Mouse (Mus musculus) layer of hippocampus, postnatal 14 days (tissue): ENCODE results near the gene Gimap4. TPM values are rescaled to one million over a fixed set of nuclear protein-coding genes. Genes with fewer than 3 reads are reported as not detected.
A peak's percentile ranks its signal among the peaks of the same experiment; 100 is the strongest.
"Not testable (repeated sequence)": the region's sequence is repeated elsewhere in the genome, so short reads cannot be mapped to it uniquely, and the experiment has no call there.

Source experiments
- DNase-seq, 2 experiments: peaks; one replicate each; pipeline ENCODE4 v3.0.0; 2021 to 2022; ENCODE audit warnings: low spot score in 2 of 2, mixed read lengths in 1 of 2
- total RNA-seq, 2 experiments: library from RNA; stranded (reverse); gene quantifications; 2 replicates each; pipeline ENCODE4 v1.2.3; 2021

Gimap4 gene
- total RNA-seq, 2 experiments from 2014 or later = 0.21 to 0.30 TPM

DNA sequence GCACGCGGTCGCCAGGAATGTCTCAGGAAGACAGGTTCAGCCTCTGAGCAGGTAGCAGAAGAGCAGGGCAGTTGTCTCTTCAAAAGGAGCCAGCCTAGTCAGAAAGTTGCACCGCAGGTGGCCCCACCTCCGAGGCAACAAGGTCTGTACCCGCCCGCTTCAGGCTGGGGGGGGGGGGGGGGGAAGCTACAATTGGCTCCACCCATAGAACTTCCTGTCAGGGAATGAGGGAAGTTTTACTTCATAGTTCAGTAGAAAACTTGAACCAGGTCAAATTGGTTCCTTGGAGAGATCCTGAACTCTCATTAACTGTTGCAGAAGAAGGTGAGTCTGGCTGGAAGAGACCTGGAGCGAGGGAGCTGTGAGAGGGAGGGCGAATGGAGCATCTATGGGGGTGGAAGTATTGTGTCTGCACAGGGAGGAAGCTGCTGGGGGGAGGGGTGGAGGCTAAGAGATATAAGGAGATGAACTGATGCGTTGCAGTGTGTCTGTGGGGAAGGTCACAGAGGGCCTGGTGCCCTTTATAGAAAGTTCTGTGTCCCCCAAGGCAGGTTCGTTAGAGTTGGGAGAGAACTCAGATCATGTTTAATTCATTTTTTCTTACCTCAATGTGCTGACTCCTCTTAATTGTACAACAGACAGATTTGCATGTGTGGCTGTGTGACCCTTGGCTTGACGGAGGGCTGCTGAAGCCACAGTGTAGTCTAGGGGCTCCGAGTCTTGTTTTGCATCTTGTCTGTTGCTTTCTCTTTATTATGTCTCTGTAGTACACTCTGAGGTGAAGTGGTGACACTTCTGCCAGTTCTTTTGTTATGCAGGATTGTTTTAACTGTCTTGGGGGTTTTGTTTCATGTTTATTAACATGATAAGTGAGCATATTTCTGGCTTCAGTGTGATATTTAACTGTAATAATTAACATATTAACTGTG is 8.2 kb upstream of the Gimap4 start, which contains the start of gene Gimap9:
Gene Gimap9, plus strand, starts transcription at position 199 of the 929 bp plus-strand sequence.
- no peak for DNase-seq

DNA sequence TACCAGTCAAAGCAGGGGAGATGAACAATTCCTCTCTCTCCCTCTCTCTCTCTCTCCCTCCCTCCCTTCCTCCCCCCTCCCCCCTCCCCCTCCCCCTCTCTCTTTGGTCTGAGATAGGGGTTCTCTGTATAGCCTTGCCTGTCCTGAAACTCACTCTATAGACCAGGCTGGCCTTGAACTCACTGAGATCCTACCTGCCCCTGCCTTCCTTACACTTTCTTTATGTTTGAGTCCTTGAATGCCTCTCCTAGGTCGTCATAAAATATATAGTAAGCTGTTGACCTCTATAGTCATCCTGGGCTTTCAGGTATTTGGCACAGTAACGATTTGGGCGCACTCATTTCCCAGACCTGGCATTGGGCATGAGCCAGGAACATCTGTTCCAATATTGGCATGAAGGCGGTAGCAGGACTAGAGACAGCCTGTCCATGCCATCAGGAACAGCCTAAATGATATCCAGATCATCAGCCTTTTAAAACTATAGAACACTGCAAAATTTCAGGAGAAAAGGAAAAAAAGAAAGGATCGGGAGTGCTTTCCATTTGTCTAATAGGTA is 7.4 kb upstream of the Gimap4 start:
- DNase-seq = no peak

DNA sequence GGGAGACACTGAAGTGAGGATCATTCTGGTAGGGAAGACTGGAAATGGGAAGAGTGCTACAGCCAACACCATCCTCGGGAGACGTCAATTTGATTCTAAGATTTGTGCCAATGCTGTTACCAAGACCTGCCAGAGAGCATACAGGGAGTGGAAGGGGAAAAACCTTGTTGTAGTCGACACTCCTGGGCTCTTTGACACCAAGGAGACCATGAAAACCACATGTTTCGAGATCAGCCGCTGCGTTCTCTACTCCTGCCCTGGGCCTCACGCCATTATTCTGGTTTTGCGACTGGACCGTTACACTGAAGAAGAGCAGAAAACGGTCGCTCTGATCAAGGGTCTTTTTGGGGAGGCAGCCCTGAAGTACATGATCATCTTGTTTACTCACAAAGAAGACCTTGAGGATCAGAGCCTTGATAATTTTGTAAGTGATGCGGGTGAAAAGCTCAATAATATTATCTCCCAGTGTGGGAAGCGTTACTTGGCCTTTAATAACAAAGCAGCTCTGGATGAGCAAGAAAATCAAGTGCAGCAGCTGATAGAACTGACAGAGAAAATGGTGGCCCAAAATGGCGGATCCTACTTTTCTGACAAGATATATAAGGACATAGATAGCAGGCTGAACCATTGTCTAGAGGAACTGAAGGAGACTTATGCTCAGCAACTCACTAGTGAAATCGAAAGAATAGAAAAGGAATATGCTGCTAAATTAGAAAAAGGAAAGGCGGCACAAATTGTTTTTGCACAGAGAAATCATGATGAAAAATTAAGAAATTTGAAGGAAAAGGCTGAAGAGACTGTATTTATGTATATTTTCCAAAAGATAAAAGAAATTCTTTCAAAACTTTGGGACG is 6.6 kb upstream of the Gimap4 start:
- DNase-seq = no peak

DNA sequence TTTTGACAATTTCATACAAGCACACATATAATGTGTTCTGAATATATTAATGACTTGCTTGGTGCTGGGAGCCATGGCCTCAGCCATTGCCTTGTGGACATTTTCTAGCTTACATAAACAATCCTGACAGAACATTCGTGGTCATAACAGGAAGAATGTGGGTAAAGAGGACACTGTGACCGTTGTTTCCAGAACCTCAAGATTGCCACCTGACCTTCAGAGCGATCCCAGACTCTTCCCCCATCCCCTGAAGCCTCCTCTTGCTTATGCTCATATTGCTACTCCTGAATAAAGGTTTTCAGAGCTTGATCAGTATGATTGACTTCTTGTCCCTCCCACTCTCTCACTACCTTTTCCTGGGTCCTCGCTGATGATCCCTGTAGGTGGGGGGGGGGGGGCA is 6.0 kb upstream of the Gimap4 start:
- DNase-seq = no peak

DNA sequence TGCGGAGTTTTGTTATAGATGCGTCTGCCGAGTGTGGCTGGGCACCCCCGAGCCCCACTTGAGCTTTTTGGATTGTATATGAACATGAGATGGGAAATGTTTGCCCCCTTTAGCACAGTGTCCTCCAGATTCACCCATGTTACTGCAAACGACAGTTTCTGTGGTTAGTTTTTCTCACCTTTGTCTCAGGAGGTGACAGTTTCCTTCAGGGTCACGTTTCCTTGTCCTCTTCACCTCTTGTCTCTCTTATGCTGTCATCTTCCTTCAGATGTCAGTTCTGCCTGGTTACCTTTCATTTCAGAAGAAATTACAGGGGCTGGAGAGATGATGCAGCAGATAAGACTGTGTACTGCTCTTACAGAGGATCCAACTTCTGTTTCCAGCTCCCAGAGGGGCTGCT is 4.6 kb upstream of the Gimap4 start:
- no peak for DNase-seq

DNA sequence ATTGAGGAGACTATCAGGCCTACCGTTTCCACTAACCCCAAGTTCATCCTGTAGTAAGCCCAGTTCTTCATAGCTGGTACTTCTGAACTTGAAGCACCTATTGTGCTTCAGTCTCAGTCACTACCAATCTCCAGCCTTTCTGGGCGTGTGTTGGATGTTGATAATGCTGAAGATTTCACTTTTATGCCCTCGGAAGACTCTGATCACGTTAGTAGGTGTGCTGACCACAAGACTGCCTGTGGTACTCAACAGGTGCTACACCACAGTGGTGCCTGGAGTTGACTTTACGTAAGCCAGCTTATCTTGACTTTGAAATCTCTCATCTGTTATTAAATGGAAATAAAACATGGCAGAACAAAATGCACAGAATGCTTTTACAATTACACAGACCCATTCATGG is 3.9 kb upstream of the Gimap4 start:
- DNase-seq = no peak

DNA sequence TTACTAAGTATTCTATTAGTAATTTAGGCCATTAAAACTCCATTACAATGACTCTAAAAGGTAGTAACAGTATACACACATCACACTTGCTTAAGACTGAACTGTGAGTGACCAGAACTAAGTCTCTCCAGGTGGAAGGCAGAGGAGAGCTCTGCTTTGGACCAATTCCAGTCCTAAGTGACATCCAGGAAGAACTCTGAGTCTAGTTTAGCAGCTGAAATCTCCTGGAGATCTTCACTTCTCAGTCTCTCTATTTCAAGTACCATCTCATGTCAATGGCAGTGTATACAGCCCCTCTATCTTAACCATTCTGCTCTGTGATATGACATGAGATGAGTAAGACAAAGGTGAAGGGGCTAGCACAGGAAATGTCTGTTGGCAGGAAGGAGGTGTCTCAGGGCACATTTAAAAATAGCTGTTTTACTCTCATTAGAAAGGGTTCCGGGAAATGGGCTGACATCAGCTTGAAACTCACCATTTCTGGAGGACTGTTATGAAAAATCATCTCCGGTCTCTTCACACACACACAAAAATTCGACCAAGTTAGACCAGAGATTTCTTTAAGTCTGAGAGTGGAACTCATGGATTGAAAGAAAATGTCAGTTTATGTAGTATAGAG is 2.8 kb upstream of the Gimap4 start:
- DNase-seq = no peak

DNA sequence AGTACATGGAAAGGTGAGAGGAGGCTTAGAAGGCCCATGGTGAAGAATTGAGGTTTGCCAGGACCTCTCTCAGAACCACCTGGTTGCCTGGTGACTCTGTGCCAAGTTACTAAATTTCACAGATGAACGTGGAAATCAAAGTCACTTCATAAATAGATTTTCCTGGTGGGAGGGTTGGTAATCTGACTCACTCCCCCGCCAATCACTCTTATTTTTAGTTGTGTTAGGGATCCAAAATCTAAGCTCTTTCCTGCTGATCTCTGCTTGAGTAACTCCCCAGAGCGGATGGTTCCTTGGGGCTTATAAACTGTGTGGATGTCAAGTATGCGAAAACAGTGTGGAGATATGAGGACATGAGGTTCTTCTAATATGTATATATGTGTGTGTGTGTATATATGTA is 2.1 kb upstream of the Gimap4 start:
- peak in 1 of 2 experiments; percentile 16 for DNase-seq

DNA sequence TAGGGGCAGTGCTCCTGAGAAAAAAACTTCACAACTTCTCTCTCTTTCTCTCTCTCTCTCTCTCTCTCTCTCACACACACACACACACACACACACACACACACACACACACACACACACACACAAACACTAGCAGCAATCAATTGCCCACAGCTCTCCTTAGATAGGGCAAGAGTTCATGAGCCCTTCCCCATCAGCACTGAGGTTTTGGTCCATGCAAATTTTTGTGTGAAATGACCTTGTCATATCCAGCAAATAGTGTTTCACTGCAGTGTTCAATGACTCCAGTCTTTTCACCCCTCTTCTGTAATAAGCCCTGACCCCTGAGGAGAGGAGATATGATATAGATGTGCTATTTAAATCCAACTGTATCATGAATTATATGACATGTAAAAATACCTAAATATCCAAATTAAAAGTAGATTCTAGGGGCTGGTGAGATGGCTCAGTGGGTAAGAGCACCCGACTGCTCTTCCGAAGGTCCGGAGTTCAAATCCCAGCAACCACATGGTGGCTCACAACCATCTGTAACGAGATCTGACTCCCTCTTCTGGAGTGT is 1.0 kb upstream of the Gimap4 start:
- not testable (repeated sequence) for DNase-seq

DNA sequence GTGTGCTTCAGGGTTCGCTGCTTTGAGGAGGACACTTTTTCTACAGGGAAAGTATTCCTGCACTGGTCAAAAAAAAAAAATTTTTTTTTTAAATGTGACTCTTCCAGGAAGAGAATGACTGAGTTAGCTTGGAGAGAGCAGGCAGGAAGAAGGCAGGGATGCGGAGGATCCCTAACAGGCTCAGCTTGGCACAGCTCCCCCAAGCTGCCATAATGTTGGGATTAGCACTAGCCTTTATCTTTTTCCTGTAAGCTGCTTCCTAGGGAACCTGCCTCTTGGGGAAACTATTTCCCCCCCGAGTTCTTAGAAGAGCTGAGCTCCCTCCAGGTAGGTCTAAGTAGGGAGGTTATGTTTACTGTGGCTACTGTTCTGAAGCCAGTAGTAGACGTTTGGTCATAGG is 457 bp downstream of the Gimap4 start:
- DNase-seq = no peak

DNA sequence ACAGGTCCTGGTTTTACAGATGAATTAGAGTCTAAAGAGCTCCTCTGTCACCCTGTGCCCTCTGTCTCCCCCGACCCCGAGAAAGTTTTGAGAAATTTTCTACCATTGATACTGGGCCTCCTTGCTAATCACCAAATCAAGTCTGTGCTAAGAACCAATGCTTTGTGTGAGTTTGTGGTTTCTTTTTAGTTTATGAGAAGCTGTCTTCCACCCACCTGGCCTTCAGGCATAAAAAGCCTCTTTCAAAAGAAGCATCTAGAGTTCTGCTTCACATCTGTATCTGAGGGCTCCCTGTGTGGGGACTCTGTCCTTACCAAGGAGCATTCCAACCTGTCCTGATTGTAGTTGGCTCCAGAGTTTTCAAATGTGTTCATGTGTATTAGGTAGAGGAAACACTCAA is 902 bp downstream of the Gimap4 start:
- DNase-seq = no peak

DNA sequence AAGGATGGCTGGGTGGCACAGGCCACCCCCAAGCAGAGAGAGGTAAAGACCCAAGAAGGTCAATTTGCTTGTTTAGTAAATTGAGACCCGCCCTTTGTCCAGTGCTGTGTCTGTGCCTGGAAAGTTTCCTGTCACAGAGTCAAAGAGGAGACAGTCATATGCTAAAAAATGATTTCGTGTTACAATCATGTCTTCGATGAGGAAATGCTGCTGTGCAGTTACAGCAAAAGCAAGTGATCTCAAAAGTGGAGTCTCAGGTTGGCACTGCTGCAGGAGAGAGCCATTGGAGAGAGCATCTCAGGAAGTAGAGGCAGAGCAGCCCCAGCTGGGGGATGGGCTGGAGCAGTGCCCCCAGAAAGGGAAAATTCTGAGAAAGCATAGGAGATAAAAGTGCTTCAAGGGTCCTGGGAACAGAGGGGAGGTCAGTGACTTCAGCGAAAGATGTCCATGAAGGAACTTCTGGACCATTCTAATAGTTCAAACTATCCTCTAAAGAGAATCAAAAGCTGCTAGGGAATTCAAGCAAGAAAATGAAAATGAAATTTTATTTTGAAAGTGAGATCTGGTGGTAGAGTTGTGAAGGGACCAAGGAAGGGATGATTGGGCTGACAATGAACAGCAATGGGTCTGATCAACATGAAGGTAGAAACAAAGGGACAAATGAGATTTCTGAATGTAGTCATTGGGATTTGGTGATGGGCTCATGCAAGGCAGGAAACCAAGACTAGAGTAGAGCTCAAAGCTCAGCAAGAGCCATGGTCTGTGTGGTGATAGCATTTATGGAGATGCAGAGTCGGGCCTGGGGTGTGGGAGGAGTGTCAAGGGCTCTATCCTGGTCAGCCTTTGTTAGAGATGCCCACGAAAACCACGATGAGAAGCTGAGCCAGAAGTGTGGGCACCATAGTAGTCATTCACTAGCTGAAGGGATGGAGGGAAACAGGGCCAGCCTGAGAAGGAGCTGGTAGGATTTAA is 1.6 kb downstream of the Gimap4 start:
- DNase-seq = no peak

DNA sequence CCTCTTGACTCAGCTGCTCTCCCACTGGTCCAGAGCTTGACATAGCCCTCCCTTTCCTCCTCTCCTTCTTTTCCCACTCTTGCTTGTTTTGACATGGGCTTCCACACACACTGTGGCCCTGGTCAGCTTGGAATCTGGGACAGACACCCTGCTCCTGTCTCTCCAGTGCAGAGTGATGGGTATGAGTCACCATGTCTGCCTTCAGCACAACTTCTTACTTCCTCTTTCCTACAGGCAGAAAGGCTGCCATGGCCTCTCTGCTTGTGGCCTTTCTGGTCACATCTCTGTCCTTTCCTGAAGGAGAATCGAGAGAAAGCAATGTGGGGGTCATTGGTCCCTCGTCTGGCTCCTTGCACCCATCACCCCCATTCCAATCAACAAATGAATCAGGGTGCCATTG is 2.7 kb downstream of the Gimap4 start:
- DNase-seq = no peak

DNA sequence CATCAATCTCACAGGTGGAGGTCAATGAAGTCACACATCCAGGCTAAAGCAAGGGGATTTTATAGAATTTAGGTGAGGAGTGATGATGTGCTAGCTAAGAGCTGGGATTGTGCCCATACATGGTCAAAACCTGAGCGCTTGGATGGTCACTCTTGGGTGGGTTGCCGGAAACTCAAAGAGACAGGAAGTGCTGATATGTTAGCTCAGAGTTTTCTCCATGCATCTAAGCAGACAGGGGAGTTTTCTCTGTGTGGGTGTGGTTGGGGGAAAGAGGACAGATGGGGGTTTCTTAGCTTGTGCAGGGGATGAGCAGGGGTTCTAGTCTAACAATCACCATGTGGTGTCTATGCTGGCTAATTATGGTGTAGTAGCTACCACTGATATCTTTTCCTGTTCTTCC is 5.0 kb downstream of the Gimap4 start:
- DNase-seq = no peak

DNA sequence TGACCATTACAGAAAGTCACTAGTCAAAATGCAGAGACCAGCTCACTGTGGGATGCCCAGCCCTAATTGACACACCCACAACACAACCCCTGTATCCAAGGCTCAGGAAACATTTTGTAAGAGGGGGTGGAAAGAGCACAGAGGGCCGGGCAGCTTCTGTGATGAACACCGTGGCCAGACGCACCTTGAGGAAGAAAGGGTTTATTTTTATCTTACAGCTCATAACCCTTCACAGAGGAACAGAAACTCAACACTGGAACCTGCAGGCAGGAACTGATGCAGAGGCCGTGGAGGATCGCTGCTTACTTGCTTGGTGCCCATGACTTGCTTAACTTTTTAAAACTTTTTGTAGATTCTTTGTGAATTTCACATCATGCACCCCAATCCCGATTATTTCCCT is 8.6 kb downstream of the Gimap4 start:
- DNase-seq = no peak

DNA sequence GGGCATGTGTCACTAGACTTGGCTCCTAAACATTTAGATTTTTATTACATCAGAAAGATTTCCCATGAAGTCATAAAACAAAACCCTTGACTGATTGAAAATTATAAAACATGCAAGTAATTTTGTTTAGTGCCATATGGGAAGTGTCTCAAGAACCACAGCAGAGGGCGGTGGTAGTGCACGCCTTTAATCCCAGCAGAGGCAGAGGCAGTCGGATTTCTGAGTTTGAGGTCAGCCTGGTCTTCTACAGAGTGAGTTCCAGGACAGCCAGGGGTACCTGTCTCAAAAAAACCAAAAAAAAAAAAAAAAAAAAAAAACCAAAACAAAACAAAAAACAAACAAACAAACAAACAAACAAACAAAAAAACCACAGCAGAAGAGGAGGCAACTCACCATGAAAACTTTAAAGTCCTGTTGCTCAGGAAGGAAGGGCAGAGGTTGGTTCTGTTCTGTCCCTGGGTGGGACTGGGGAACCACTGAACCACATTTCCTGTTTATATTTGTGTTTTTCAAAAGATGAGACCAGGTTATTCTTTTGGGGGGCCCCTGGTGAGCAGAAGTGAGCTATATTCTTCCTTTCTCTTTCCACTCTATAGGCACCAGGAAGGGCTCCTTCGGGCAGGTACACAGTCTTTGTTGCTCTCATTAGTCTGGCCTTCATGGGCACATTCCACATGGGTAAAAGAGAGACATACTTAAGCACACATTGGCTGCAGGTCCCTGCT is 12.6 kb downstream of the Gimap4 start:
- no peak for DNase-seq

DNA sequence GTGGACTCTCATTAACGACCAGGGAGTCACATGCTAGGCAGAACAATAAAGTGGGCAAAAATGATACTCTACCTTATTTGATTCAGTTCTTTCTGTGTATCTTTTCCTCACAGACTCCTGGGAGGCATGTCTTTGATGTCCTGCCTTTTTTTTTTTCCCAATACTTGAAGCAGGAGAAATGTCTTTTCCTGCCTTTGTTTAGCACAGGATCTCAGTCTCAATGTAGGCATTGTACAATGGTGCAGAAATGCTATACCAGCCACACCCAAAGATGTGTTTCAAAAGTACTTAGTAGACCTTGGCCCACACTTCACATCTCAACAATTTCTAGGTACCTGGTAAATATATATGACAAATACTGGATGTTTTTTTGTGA is 13.2 kb downstream of the Gimap4 start:
- DNase-seq = no peak

DNA sequence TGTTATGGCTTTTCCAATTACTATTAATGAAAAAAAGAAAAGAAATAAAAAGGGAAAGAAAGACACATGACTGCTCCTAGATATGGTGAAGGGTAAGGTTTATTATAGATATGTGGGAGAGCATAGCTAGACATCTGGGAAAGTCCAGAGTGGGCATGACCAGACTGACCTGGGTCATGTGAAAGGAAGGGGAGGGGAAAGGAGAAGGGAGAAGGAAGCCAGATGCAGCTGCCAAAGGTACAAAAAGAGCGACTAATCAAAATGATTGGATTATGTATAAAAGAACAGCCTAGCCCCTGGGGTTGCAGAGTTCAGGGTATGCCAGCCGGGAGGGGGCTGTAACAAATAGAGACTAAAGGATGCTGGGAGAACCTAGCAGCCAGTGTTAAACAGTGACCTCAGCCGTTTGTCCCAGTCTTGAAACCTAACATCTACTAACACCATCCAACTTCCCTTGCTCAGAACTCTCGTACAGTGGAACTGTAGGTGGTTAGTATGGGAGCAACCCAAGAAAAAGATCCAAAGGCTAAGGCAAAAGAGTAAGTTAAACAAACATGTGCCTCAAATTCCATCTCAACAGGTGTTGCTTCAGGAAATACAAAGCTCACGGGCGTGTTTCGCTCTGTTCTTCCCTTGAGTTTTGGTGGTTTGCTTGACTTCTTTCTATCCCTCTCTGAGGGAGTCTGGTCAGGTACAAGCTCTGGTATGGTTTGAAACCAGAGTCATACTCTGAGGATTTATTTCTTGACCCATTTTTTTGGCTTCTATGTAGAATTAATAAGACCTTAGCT is 13.9 kb downstream of the Gimap4 start:
- DNase-seq = no peak
